Mouse (Mus musculus) embryonic stem cell, embryonic (primary cell): Measurements from ENCODE around the gene Mydgf.

ENCODE experiments used
- CTCF ChIA-PET, 4 experiments: fragments of 300-600 bp in 2 of 4; fragments of 350-600 bp in 2 of 4; sonication (Branson Sonifier 250); formaldehyde crosslinking; loops; one replicate each; lab custom pipeline; 2022; ENCODE audit warnings: inconsistent platforms in 2 of 4; lab: Charles Lee
- POLR2A ChIA-PET, 4 experiments: fragments of 300-600 bp in 2 of 4; fragments of 350-600 bp in 2 of 4; sonication (Branson Sonifier 250); formaldehyde crosslinking; loops; one replicate each; lab custom pipeline; 2022; ENCODE audit warnings: antibody characterized with exemption in 4 of 4, inconsistent platforms in 1 of 4; lab: Charles Lee

The Mydgf gene

DNA sequence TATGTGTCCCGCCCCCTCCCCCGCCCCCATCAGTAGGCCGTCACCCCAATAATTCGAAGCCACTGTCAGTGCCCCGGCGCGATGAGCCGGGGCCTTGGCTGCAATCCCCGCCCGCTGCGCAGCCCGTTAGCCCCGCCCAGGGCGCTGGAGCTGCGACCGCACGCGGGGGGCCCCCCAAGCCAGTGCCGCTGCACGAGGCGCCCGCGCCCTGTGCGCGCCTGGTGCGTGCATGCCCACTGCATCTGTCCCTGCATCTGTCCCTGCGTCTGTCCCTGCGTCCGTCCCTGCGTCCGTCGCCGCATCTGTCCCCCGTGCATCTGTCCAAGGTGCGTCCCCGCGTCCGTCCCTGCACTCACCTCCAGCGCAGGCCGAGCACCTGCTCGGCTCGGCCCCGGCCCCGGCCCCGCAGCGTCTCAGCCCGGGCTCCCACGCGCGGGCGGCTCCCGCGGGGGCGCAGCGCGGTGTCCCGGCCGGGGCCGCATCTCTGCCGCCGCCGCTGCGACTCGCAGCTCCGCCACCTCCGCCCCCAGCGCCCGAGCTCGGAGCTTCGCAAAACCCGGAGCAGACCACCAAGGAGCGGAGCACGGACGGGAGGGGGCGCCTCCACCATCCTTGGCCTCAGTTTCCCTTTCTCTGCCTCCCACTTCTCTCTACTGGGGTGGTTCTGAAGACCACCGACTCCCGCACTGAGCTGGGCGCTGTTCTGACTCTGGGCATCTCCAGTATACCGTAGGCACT is 43.7 kb downstream of the Mydgf start, which contains the start of gene Sema6b:
TSS of gene Sema6b (minus strand) at position 486 of the 738 bp plus-strand sequence.
- ChIA-PET CTCF (interaction anchor here (0.6 to 3.5 kb wide), 14 partner anchors 8 to 181 kb away, joined by 3 to 20 read pairs (median 3); partner anchors contain the start of genes Sh3gl1 (in 1 of the 4) and Yju2 (in 1 of the 4)), POLR2A (interaction anchor here in 3 of 4 experiments (0.6 to 1.9 kb wide), 13 partner anchors 9 to 931 kb away, joined by 3 to 12 read pairs (median 4); partner anchors contain the start of genes Dpp9 (in 1 of the 3), Hdgfl2 (in 1 of the 3) and Uhrf1 (in 1 of the 3))

DNA sequence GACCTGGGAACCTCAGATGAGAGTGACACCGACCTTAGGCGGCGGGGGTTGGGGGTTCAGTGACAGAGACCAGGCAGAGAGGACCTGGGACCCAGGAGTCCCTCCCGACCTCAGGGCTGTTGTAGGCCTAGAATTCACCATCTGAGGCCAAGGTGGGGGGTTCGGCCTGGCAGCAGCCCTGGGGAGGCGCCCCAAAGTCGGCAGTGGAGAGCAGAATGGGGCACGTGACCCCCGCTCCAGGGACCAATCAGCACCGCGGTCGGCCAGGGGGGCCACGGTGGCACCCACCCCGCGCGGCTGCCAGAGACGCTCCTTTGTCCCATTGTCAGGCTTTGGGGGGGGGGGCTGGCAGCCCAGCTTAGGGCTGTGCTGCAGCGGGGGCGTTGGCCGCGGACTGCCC is 44.4 kb downstream of the Mydgf start:
- CTCF ChIA-PET, result interaction anchor here in 3 of 4 experiments (0.6 to 1.5 kb wide), 5 partner anchors 14 to 68 kb away, joined by 3 to 8 read pairs (median 4); no protein-coding TSS in a partner anchor
- POLR2A ChIA-PET, result interaction anchor here in 3 of 4 experiments (0.6 to 1.9 kb wide), 12 partner anchors 8 to 932 kb away, joined by 3 to 12 read pairs (median 4); partner anchors contain the start of genes Dpp9 (in 1 of the 3), Hdgfl2 (in 1 of the 3) and Uhrf1 (in 1 of the 3)

DNA sequence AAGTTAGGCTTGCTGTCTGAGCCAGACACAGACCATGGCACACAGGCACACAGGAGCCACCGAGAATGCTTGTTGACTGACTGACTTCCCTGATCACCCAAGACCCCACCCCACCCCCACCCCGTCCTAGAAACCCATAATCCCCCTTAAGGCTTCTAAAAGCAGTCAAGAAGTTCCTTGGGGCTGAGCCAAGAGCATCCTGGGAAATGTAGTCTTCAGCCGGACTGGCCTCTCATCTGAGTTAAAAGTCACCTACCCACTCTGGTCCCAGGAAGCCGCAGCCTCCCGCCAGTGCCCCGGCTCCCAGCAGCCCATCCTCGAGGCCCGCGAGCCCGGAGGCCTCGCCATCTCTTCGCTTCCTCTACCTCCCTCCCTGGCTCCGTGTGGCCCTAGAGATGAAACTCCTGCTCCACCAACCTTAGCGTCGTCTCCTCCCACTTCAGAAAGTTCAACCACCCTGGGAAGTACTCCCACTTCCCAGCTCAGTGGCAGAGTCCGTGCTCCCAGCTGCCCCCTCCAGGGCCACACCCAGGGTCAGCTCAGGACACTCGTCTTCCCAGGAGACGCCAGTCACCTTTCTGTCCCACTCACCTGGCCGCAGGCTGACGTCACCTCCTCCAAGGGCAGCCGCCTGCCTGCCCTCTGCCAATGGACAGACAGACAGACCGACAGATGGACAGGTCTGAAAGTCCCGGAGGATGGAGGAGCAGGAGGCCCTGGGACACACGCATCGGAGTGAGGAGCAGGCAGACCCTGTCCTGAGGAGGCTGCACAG is 45.7 kb downstream of the Mydgf start:
- ChIA-PET CTCF (interaction anchor here in 2 of 4 experiments (0.6 to 1.4 kb wide), 8 partner anchors 11 to 213 kb away, joined by 3 to 5 read pairs (median 4); no protein-coding TSS in a partner anchor), POLR2A (interaction anchor here in 1 of 4 experiments (1.2 to 1.5 kb wide), 3 partner anchors 22 to 213 kb away, joined by 3 to 4 read pairs (median 3); no protein-coding TSS in a partner anchor)

DNA sequence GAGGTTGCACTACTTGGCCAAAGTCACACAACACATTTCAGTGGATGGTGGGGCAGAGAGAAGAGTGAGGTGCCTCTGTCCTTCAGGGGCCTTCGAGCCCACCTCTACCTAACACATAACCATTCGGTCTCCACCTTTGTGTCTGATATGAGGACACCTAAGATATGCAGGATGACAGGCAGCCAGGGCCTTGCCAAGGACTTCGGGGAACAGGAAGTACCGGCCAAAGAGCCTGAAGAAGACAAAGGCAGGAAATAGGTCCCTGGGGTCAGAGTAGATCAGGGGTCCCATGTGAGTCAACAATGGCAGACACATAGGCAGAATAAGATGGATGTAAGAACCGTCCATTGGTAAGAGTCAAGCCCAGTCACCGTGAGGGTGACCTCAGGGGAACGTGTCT is 47.2 kb downstream of the Mydgf start:
- CTCF ChIA-PET, result interaction anchor here in 3 of 4 experiments (0.5 to 1.7 kb wide), 7 partner anchors 11 to 490 kb away, joined by 3 to 5 read pairs (median 4); partner anchors contain the start of gene Lonp1 (in 1 of the 3)
- POLR2A ChIA-PET, result no interaction called here

DNA sequence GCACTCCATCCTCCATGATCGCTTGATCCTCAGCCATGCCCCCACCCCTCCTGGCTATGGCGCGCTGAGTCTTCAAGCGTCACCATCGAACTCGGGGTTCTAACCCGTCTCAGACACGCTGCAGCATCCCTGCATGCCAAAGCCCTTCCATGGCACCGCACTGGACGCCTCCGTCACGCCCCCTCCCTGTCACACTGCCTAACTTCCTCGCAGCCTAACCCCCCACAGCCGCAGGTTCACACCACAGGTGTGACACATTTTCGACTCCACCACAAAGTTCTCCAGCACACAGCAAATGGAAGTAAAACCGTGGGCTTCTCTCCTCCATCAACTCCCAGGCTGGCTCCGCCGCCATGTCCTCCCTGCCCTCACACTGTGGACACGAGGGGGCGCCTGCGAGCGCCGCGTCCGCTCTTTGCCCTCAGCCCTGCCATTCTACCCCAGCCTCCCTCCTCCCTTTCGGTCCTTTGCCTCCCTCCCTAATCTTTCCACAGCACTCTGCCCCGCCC is 49.2 kb downstream of the Mydgf start:
- CTCF ChIA-PET, result interaction anchor here in 3 of 4 experiments (0.6 to 3.1 kb wide), 18 partner anchors 9 to 628 kb away, joined by 3 to 16 read pairs (median 4); partner anchors contain the start of genes Dpp9 (in 1 of the 3) and Lrg1 (in 1 of the 3)
- POLR2A ChIA-PET, result interaction anchor here in 3 of 4 experiments (0.6 to 1.8 kb wide), 9 partner anchors 13 to 538 kb away, joined by 3 to 5 read pairs (median 3); partner anchors contain the start of genes Ebi3 (in 1 of the 3), Hdgfl2 (in 1 of the 3), Lrg1 (in 1 of the 3) and Ranbp3 (in 1 of the 3)

DNA sequence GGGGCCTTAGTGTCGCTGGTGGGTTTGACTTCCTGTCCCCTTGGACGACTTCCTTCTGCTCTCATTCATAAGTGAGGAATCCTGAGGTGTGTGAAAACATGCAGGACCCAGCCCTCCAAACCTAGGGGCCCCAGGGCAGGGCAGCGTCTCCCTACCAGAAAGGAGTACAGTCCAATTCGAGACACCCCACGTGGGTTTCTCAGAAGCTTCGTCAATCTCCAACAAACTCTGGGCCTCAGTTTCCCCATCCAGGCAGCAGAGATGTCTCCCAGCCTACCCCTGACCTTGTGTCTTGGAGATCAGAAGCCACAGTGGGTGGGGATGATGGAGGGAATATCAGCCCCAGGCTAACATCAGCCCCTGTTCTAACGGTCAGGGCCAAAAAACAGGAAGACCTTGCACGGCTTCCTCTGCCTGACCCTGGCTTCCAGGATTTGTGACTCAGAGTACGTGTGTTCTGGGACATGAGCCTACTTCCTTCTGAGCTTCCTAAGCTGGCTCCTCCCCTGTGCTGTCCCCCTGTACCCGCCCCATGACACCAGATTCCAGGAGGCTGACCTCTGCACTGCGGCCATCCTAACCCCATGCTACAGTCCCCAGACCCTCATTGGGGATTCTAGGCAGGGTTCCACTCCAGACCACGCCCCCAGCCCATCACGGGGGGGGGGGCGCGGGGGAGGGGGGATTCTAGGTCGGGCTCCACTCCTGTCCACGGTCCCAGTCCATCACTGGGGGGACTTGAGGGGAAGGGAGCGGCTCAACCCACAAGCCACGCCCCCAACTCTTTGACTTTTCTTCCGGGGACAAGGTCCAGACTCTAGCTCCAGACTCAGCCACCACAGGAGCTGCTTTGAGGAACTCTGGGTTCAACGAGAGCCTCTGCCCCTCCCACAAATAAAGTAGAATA is 50.0 kb downstream of the Mydgf start:
- CTCF ChIA-PET, result interaction anchor here (0.5 to 3.1 kb wide), 24 partner anchors 8 to 629 kb away, joined by 3 to 16 read pairs (median 4); partner anchors contain the start of genes Dpp9 (in 1 of the 4) and Lrg1 (in 1 of the 4)
- POLR2A ChIA-PET, result interaction anchor here (0.6 to 1.8 kb wide), 11 partner anchors 14 to 539 kb away, joined by 3 to 5 read pairs (median 3); partner anchors contain the start of genes Hdgfl2 (in 1 of the 4) and Ranbp3 (in 1 of the 4)

DNA sequence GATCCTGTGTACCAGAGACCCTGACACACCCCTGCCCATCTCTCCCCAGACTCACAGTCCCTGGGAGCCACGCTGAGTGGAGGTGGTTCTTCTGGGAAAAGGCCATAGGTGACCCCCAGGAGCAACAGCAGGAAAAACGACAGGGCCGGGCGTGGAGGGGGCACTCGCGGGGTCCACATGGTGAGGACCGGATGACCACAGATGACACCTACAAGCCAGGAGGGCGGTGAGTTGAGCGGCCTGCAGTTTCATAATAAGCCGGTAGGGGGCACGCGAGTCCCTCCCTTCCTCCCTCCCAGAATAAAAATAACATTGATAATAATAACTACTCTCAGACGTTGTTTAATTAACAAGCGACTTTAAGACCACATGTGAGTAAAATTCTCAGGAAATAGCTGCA is 51.1 kb downstream of the Mydgf start:
- ChIA-PET POLR2A (interaction anchor here in 1 of 4 experiments (0.6 kb wide), 1 partner anchor 8 kb away, joined by 3 read pairs; no protein-coding TSS in a partner anchor), CTCF (interaction anchor here in 3 of 4 experiments (0.9 to 3.1 kb wide), 4 partner anchors 12 to 123 kb away, joined by 3 to 16 read pairs (median 7); partner anchors contain the start of gene Lrg1 (in 1 of the 3))

DNA sequence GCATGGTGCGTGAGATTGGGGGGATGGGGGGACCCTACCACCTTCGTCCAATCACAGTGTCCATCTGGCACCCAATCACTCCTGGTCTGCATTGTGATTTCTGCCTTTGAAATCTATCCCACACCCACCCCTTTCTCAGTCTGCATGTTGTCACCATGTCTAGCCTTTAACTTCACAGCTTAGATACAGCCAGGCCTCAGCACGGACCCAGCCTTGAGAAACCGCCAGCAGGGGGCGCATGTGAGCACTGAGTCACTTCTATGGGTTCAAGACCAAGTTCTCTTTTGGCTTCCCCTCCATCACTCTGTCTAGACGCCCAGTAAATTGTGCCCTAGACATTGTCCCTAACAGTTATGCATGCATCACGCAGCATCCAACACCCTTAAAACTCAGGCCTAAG is 51.9 kb downstream of the Mydgf start:
- ChIA-PET CTCF (interaction anchor here (0.6 to 2.6 kb wide), 89 partner anchors 8 to 533 kb away, joined by 3 to 29 read pairs (median 4); partner anchors contain the start of genes Plin5 (in 3 of the 4), Sema6b (in 3 of the 4), Dpp9 (in 2 of the 4) and Chaf1a (in 1 of the 4)), POLR2A (interaction anchor here in 3 of 4 experiments (0.6 to 1.9 kb wide), 24 partner anchors 8 to 427 kb away, joined by 3 to 9 read pairs (median 3); partner anchors contain the start of genes Chaf1a (in 1 of the 3), Hdgfl2 (in 1 of the 3), Plin5 (in 1 of the 3) and Sema6b (in 1 of the 3))

DNA sequence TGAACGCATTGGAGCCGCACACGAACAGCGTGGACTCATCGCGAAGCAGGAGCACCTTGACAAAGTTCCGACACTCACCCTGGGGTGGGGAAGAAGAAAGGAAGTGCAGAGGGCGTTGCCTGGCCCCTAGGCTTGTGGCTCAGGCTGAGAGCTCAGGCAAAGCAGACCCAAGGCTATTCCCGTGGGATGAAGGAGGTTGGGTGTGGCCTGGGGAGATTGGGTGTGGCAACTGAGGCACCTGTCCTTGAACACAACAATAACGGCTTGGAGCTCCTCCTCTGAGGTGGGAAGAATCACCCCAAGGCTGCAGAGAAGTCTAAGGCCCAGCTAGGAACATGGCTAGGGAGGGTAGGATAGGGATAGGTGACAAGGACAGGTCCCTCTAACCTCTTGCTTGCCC is 52.6 kb downstream of the Mydgf start:
- CTCF ChIA-PET, result interaction anchor here (0.5 to 2.6 kb wide), 100 partner anchors 8 to 533 kb away, joined by 3 to 29 read pairs (median 4); partner anchors contain the start of genes Plin5 (in 3 of the 4), Sema6b (in 3 of the 4), Chaf1a (in 1 of the 4) and Dpp9 (in 1 of the 4)
- POLR2A ChIA-PET, result interaction anchor here in 3 of 4 experiments (0.6 to 1.9 kb wide), 27 partner anchors 9 to 430 kb away, joined by 3 to 9 read pairs (median 3); partner anchors contain the start of genes Chaf1a (in 1 of the 3), Hdgfl2 (in 1 of the 3), Plin5 (in 1 of the 3) and Sema6b (in 1 of the 3)

DNA sequence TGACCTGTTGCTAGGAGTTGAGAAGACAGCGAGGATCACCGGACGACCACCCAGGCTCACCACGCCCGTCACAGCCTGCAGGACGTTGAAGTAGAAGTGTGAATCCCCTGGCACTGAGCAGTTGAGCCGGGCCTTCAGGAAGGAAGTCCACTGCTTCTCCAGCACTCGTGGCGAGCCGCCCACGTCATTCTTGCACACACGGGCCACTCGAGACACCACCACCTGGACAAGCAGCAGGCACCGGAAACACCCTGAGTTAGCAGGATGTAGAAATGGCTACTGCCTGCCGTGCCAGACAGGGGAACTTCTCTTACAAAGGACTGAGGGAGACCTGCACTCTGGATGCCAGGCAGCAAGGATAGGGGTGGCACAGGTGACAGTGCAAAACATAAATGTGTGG is 55.5 kb downstream of the Mydgf start:
- ChIA-PET CTCF (no interaction called here), POLR2A (no interaction called here)

DNA sequence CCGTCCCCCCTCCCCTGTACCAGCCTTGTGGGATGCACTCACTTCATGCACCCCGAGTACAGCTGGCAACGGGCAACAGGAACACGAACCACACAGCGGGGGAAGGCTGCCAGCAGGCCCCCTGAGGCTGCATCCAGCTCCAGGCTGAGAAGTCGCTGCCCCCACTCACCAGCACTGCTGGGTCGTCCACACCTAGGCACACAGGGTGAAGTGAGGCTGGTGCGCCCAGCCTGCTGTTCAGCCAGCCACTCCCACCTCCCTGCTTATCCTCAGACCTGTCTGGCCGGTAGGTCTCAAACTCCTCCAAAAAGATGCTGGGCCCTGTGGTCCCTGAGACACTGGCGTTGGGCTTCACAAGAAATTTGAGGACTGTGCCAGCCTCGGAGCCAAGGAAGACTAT is 57.5 kb downstream of the Mydgf start:
- ChIA-PET POLR2A (interaction anchor here in 2 of 4 experiments (1.0 to 2.1 kb wide), 5 partner anchors 9 to 115 kb away, joined by 3 to 4 read pairs (median 3); partner anchors contain the start of gene Plin5 (in 1 of the 2)), CTCF (interaction anchor here in 3 of 4 experiments (0.5 to 1.7 kb wide), 7 partner anchors 8 to 505 kb away, joined by 3 to 8 read pairs (median 4); partner anchors contain the start of gene Plin5 (in 1 of the 3))
